Mouse (Mus musculus) lung, postnatal 0 days (tissue): ENCODE data around the gene Olfr827.

ENCODE experiments used
- CTCF ChIP-seq: IDR thresholded peaks from 2 replicates; pipeline ENCODE4 v1.5.1; 2016; ENCODE audit warnings: antibody characterized with exemption, mild to moderate bottlenecking
- EP300 ChIP-seq: IDR thresholded peaks from 2 replicates; pipeline ENCODE4 v1.6.1; 2016; ENCODE audit warnings: antibody characterized with exemption, mild to moderate bottlenecking, control low read depth

DNA sequence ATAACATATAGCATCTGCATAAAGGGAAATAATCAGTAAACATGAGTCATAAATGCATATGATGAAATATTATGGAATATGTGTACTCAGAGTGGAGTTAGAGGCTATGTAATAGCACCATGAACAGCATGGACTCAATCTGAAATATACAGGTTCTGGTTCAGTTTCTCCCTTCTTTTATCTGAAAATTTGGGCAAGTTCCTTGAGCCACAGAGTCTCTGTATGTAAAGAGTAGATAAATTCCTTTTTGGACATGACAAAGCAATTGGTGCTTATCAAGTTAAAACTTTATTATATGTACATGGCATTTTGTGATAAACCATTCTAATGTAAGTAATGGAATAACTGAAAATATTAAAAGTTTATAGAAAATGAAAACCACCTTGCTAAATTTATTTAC is 49.0 kb downstream of the Olfr827 start:
- no peak for TF ChIP-seq CTCF
- no peak for TF ChIP-seq EP300
